Mouse (Mus musculus): ENCODE measurements at regions not wholly inside any gene's neighbourhood (a gene's known extent, or its start where the extent isn't known, plus 50 kb on each side); places are given as distances from the start of the nearest gene placed in this dataset.
"Not testable (repeated sequence)": the region's sequence is repeated elsewhere in the genome, so short reads cannot be mapped to it uniquely, and the experiment has no call there.

GRCm38 (mm10) chr12:107183283-107183682 is 305.1 kb upstream of the 3110018I06Rik start:
- intact Hi-C loops (cut with DNase I), result no loop called here
- no peak for DNase-seq

- no peak for DNase-seq
- intact Hi-C loops (cut with DNase I), result no loop called here
Measured at GRCm38 (mm10) chr12:107184426-107184825, 304.0 kb upstream of the 3110018I06Rik start.

GRCm38 (mm10) chr12:107186361-107186760 is 302.1 kb upstream of the 3110018I06Rik start:
- DNase-seq, result no peak
- intact Hi-C loops (cut with DNase I), result no loop called here

GRCm38 (mm10) chr12:107188055-107188454 is 300.4 kb upstream of the 3110018I06Rik start:
- intact Hi-C loops (cut with DNase I), result no loop called here
- no peak for DNase-seq

DNA sequence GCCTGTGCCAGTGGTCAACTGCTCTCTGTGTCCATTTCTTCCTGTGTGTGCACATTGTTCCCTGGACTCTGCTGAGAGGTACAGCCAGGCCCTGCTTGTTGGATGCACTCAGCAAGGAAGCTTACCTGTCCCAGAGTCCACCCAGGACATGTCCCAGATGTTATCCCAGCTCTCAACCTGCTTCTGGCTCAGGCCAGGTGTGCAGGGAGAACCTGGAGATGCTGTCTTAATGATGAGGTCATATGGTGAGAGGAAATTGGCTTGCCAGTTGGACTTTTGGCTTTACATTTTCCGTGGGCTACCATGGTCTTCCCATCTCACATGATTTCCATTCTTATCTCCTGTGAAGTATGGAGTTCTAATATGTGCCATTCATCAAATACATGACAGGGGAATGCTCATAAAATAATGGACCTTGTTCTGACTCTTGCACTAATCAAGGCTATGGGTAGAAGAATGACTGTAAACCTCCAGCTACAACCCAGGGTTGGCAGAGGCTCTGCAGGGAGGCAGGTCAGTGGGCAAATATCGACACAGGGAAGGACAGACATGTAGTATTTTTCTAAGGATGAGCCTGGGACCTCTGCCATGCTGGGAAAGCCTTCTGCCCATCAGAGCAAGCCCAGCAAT is 289.9 kb upstream of the 3110018I06Rik start:
- DNase-seq, result no peak
- intact Hi-C loops (cut with DNase I), result no loop called here

- intact Hi-C loops (cut with DNase I), result no loop called here
- no peak for DNase-seq
Measured at GRCm38 (mm10) chr12:107200903-107201302, 287.5 kb upstream of the 3110018I06Rik start.

DNA sequence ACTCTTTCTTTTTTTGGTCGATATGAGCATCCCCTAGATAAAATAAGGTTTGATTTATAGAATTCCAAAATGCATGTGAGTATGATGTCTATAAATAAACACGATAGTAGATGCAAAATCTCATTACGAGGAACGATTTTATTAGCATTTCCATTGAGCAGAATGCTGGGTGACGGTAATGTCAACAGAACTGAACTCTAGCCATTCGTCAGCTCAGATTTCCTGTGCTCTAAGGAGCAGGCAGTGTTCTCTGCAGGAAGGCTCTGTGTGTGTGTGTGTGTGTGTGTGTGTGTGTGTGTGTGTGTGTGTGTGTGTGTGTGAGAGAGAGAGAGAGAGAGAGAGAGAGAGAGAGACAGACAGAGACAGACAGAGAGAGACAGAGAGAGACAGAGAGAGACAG is 279.6 kb upstream of the 3110018I06Rik start:
- intact Hi-C loops (cut with DNase I); DNase-seq: not testable (repeated sequence)

- DNase-seq, result no peak
Measured at GRCm38 (mm10) chr12:107212826-107213225, 275.6 kb upstream of the 3110018I06Rik start.

DNA sequence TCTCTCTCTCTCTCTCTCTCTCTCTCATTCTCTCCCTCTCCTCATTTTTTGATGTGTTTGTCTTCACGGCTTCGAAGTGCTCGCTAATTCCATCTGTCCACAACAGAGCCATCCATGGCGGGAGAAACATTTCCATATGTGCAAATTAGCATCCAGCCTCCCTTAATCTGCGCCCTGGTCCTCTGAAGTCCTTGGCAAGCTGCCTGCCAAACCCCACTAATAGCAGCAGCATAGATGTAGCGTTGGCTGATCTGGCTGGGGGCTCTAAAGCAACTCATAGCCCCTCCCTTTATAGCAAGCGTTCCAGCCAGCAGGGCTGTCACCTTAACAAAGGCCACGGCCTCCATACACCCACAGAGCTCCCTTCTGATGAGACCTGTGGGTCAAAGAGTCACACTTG is 272.3 kb upstream of the 3110018I06Rik start:
- intact Hi-C loops (cut with DNase I), result no loop called here
- no peak for DNase-seq

More at GRCm38 (mm10) chr12:107212826-107213225, 275.6 kb upstream of the 3110018I06Rik start:
- intact Hi-C loops (cut with DNase I), result no loop called here

- intact Hi-C loops (cut with DNase I), result no loop called here
- DNase-seq, result no peak
Measured at GRCm38 (mm10) chr12:107221276-107221970, 267.0 kb upstream of the 3110018I06Rik start.

DNA sequence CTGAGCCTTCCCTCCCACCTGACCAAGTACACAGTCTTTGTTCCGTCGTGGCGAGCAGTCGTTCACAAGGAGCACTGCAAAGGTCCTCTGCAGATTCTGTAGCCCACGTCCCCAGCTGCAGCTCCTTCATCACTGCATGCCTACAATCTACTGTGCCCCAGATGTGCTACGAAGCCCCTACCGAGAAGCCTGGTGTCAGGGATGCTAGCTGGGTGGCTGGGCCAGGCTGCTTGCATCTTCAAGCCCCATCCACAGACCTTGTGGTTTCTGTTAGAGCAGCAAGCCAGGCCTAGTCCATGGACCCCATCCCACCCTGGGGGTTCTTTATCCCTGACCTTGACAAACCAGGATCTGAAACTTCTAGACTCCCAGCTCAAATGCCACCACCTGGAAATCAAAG is 266.3 kb upstream of the 3110018I06Rik start:
- intact Hi-C loops (cut with DNase I), result no loop called here
- DNase-seq, result no peak

- peak; percentile 37 for DNase-seq
- intact Hi-C loops (cut with DNase I), result no loop called here
Measured at GRCm38 (mm10) chr12:107230097-107230496, 258.3 kb upstream of the 3110018I06Rik start.

DNA sequence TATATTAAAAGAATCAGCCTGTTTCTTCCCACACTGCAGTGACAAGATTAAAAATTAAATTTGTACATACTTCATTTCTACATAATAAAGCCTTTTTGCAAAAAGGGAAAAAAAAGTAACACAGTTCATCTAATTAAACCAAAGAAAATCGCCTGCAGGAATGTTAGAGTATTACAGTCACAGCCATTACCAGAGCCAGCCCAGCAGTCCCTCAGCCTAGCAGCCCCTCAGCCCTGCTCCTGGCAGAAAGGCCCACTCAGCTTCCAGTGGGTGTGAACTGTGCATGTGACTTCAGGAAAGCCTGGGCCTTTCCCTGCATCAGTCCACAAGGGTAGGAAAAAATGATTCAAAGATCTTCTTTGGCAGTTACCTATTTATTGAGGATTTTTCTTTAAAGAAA is 256.8 kb upstream of the 3110018I06Rik start:
- intact Hi-C loops (cut with DNase I), result no loop called here
- peak; percentile 13 for DNase-seq

DNA sequence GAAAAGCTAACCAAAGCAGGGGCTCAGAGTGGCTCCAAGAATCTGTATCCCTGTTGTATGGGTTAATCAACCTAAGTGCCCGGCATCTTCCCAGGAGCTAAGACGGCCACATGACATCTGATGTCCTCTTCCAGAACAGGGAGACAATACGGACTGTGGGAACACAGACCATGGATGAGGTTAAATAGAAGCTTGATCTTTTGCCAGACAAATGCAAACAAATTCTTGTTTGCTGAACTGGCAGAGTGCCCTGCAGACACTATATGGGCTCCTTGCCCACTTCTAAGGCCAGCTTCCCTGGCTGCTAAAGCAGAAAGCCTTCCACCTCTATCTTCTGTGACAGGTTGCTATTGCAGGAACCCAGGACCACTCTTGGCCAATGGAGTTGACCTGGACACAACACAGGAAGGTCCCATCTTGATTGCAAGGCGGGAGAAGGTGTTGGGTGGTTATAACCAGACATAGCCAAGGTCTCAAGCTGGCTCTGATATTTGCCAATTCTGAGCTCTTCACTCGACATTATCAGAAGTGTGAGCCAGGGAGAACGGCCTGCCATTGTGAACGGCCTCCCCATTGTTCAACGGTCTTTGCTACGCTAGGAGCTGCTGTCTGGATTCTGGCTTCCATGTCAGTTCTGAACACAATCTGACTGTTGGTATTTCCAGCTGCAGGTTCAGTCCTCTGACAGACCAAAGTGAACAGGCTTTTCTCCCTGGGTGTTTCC is 237.5 kb upstream of the 3110018I06Rik start:
- DNase-seq, result no peak
- intact Hi-C loops (cut with DNase I), result no loop called here

- intact Hi-C loops (cut with DNase I), result no loop called here
- no peak for DNase-seq
Measured at GRCm38 (mm10) chr12:107251981-107252380, 236.5 kb upstream of the 3110018I06Rik start.

DNA sequence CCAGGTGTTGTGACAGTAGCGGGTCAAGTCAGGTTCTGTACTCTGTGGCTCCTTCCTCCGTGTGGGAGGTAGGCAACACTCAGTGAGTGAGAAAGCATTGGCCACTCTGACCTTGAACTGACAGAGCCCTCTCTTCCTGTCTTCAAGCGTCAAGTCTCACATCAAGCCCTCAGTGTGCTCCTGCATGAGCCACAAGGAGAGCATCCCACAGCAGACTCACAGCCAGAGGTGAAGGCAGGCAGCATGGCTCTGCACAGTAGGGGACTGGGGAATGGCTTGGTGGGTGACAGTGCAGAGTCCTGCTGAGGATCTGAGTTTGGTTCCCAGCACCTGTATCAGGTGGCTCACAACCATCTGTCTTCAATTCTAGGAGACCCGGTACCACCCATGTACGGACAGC is 226.4 kb upstream of the 3110018I06Rik start:
- DNase-seq, result no peak
- intact Hi-C loops (cut with DNase I), result no loop called here

DNA sequence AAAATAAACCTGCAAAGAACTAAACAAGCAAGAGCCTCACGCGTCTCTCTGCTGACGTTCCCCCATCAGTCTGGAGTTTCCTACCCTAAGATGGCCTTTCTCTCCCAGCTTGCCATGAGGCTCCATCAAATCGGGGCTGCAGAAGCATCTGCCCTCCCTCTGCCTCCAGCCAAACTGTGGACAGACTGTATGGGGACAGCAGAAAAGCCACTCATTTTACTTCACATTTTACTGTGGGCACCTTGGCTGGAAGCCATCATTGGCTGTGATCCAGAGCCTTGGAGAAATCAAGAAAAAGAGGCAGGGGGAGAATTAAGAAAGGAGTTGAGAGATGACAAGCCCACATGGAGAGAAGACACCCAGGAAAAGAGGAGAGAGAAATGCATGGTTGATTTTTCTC is 225.9 kb upstream of the 3110018I06Rik start:
- intact Hi-C loops (cut with DNase I), result no loop called here
- peak; percentile 80 for DNase-seq

- intact Hi-C loops (cut with DNase I), result no loop called here
- no peak for DNase-seq
Measured at GRCm38 (mm10) chr12:107266696-107267095, 221.7 kb upstream of the 3110018I06Rik start.

DNA sequence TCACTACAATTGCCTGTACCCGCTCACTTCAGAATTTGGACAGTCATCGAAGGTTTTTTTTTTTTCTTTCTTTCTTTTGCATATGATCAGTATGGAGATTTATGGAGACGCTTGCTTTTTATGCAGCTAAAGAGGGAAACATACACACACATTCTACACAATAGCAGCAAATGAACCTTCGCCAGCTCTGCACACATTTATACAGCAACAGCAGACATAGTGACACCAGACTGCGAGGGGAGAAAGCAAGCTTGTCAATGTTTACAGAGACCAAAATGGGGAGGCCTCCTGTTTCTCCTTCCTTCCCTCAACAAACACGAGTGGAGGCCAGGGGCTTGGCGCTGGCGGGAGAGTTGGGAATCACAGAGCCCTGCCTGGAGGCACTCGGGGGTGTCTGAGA is 202.8 kb upstream of the 3110018I06Rik start:
- intact Hi-C loops (cut with DNase I), result no loop called here
- DNase-seq, result no peak

GRCm38 (mm10) chr12:107291377-107291776 is 197.1 kb upstream of the 3110018I06Rik start:
- intact Hi-C loops (cut with DNase I), result no loop called here
- no peak for DNase-seq

- no peak for DNase-seq
- intact Hi-C loops (cut with DNase I), result no loop called here
Measured at GRCm38 (mm10) chr12:107307094-107307740, 181.2 kb upstream of the 3110018I06Rik start.

Measured in left cerebral cortex, postnatal 4 days (tissue).